Mouse (Mus musculus): Measurements from ENCODE around the gene Ddx49.

The Ddx49 gene

DNA sequence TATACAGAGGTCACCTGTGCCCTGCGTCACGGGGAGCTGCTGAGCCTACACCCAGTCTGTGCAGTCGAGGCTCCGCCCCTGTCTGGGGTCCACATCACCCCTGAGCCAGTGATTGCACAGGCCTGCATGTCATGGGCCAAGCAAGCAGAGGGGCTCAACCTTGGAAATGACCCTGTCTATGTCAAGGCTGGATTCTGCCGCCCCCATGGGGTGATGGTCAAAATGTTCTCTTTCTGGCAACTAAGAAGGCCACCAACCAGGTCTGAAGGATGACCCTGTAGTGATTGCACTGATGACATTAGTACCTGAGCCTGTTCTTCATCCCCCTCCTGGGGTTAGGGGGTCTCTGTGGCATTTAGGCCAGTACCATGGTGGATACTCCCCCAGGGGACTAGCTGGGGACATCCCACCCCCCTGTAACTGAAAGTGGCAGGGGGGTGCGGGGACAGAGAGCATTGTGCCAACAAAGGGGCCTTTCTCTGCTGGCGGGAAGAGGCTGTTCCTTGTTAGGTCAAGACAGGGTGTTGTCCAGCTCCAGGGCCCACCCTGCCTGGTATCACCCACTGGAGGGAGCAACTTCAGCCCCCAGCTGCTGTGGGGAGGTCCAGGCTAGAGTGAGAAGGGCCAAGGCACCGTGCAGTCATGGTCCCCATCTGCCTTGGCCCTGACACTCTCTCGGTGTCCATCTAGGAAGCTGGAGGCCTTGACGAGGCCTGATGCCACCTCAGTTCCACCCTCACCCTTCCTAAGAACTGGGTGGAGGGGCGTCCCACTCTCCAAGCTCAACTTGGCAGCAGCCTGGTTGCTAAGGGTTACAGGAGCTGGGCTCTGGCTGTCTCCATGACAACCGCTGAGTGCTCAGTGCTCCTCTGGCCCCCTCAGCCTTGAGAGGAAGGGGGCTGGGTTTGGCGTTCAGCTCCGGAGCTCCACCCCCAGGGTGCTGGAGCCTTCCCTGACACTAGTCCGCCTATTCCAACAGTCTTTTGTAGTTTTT lies 14.5 kb upstream of the Ddx49 start:
- DNase-seq = peak; percentile 79 to 81

DNA sequence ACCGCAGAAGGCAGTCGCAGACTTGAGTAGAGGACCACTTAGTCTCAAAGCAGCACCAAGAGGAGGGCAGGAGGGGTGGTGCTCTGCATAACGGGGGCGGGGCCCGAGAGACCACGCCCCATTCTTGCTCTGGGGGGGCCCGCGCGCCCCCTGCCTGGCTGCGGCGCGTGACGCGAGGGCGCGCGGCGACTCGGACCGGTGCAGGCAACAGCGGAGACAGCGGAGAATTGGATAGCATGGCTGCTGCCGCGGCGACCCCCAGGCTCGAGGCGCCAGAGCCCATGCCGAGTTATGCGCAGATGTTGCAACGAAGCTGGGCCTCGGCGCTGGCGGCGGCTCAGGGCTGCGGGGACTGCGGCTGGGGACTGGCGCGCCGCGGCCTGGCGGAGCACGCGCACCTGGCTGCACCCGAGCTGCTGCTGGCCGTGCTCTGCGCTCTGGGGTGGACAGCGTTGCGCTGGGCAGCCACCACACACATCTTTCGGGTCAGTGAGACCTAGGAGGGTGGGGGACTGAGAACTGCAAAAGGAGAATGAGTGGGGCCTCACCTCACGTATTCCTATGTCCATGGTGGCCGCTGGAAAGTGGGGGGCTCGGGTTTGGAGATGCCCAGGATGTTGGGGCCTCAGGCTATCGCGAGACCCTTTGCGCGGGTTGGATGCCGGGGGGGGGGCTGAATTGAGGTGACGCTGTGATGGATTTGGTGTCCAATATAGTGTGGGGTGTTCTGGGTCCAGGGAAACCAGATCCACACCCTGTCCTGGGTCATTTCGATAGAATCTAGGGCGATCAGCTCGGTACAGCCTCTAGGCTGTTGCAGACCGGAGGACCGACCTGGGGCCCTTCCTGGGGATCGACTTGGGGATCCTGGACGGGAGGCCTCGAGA lies 13.6 kb upstream of the Ddx49 start, which contains the start of gene Cers1:
Gene Cers1, plus strand, starts transcription at position 152 of the 887 bp plus-strand sequence.
- peak; percentile 79 to 87 for DNase-seq

DNA sequence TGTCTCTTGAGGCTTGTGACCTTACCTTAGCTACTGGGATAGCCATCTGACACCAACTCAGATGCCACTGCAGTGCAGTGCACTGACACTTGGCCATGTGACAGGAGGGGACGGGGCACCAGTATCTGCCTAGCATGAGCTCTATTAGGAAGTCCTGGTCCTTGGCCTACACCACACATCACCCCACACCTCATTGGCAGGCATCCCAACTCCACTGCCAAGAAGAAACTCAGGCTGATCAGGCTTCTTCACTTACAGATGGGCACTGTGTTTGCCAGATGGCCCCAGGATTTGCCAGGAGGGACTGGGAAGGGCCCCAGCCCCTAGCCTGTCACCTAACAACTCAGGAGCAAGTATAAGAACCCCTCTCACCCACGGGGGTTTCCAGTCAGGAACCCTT lies 11.1 kb upstream of the Ddx49 start:
- peak; percentile 66 to 73 for DNase-seq

DNA sequence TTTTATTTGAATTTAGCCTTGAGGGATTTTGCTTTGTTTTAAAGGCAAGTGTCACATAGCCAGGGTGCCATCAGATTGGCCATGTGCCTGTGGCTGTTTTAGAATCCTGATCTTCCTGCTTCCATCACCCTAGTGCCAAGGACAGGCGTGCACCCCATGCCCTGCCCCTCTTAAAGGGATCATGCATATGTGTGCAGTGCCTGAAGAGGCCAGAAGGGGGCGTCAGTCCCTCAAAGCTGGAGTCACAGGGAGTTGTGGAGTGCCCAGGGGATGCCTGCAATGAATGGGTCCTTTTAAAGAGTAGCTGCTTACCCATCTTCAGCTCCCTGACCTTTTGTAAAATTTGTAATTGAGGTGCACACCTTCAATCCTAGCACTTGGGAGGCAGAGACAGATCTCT lies 7.0 kb upstream of the Ddx49 start:
- DNase-seq = peak in 1 of 2 experiments; percentile 72

DNA sequence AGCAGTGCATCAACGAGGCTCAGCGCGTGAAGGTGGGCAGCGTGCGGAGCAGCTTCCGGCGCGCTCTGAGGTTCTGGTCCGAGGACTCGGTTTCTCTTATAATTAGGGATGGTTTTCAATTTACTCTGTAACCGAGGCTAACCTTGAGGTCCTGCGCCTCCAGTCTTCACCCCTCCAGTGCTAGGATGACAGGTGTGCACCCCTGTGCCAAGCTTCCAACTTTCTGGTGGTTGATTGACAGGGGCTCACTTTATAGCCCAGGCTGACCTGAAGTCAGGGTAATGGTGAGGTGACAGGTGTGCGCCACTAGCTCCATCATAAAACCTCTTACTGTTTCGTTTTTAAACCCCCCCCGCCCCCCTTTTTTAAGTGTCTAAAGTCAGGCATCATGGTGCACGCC lies 612 bp upstream of the Ddx49 start:
- DNase-seq = no peak

DNA sequence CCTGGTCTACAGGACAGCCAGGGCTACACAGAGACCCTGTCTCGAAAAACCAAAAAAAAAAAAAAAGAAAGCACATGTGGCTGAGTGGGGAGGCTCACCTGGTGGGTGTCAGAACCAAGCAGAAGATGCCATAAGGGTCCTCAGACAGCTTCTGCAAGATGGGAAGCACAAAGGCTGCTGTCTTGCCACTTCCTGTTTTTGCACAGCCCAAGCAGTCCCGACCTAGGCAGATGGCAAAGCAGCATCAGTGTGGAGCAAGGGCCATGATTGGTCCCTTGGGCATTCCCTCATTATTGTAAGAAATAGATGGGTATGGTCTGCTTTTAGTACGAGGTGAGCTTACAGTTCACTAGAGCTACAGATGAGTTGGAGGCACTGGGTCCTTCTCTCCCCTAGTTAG lies 1.4 kb downstream of the Ddx49 start:
- DNase-seq = no peak

DNA sequence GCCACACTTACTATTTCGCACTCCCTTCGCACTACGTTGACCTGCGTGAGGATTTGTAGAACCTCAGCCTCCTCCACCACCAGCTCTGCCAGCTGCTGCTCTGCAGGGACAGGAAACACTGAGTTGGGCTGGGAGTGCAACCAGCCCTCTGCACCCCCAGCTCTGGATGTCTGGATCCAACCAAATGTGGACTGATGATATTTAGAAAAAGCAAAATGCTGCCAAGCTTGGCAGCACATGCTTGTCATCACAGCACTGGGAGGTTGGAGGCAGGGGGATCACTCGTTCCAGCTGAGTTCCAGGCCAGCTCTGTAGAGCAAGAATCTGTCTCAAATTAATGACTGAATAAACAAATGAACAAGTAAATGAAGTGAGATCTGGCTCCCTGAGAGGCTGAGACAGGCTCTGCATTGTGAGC lies 8.3 kb downstream of the Ddx49 start:
- no peak for DNase-seq

DNA sequence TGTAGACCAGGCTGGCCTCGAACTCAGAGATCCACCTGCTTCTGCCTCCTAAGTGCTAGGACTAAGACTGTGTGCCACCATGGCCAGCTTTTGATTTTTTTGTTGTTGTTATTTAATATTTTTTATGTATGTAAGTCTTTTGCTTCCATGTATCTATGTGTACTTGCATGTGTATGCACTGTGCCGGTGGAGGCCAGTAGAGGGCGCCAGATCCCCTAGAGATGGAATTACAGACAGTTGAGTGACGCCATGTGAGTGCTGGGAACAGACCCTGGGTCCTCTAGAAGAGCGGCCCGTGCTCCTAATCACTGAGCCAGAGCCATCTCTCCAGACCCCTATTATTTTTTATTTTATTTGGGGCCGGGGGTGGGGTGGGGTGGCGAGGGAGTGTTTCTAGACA lies 15.6 kb downstream of the Ddx49 start:
- peak in 1 of 2 experiments; percentile 41 for DNase-seq

DNA sequence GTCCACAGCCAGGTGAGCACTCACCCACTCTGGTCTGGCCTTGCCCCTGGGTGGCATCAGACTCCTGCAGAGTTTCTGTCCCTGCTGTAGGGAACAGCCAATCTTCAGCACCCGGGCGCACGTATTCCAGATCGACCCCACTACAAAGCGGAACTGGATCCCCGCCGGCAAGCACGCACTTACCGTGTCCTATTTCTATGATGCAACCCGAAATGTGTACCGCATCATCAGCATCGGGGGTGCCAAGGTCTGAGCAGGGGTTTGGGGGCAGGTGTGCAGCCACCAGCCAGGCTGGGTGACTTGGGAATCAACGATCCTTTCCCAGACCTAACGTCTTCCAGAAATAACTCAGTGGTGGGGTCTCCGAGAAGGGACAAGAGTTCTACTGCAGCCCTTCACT lies 17.0 kb downstream of the Ddx49 start:
- DNase-seq = no peak

DNA sequence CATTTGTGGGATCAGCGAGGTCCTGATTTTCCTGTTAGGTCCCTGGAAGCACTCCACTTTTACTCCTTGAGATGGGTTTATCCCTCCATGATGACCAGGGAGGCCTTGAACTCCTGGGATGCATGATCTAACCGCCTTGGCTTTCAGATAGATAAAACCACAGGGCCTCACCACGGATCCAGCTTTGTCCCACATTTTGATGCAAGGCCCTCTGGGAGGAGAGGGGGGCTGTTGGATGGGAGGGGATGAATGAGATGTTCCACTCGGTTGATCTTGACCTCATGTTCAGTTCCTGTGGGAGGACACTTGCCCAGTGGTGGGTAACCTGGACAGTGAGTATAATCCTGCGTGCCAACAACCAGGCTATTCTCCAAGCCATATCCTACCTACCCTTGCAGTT lies 17.9 kb downstream of the Ddx49 start:
- DNase-seq = no peak

DNA sequence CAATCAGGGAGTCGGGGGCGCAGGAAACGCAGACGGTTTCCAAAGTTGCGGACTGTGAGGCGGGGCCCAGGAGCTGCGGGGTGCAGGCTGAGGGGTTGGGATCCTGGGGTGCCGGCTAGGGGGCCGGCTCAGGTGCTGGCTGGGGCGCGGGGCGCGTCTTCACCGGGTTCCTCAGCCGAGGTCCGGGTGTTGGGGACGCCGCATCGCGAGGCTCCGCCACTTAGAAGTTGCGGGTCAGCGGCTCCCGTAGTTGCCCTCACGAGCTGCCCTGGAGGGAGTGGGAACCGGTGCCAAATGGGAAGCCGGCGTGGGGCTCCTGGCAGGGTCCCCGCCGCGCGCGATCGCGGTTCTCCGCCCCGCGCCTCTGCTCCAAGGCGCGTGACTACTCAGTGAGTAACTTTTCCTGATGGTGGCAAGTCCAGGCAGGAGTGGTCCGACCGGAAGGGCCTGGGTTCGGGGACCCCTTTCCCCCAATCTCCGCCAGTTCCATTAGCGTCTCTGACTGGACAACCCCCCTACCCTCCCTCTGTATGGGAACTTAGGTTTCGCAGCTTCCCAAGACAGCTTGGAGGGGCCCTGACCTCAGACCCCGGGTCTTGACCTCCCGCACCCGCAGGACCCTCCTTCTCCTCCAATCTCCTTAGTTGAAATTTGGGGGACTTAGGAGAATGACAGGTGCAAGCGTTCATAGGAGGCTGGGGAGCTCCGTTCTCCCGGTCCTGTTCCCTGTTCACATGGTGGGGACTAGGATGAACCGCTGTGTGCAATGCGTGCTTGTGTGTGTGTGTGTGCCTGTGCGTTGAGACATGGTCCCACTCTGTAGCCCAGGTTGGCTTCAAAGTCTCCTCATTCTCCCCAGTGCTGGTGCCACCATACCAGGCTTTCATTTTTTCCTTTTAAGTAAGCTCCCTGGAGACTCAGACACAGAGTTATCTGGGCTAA lies 18.9 kb downstream of the Ddx49 start:
- DNase-seq = peak; percentile 37 to 48

DNA sequence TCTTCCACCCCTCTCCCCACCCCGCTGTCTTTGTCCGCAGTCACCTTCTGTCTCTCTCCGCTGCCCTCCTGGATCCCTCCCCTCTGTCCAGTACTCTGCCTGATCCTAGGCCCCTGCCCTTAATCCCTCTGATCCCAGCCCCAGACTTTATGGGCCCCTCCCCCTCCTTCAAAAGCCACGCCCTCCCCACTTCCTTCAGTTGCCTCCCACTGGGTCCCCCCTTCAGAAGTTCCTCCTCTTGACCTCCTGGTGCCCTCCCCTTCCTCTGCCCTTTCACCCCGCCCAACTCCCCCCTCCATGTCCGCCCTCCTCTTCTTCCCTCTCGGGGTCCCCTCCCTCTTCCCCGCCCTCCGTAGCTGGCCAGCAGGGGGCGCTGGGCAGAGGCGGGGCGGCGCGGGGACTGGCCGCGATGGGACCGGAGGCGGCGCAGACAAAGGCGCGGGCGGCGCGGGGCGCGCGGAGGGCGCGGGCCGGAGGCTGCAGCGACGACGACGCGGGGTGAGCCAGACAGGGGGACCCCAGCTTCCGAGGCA lies 19.6 kb downstream of the Ddx49 start, which contains the start of gene Homer3:
Gene Homer3, plus strand, starts transcription at position 225 of the 533 bp plus-strand sequence.
- DNase-seq = peak; percentile 74 to 85

DNA sequence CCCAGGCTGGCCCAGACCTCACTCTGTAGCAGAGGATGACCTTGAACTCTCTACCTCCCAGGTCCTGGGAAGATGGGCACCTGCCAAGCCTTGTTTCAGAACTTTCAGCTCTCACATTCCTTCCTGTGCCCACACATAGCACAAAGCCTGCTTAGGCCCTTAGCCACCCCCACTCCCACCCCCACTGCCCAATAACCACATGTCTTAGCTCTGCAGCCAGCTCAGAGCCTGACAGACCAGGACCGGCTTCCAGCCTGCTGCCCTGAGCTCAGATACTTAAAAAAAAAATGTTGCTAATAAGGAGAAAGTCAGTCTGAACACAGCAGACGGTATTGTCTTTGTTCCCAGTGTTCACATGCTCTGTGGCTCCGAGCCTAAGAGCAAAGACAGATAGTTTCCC lies 21.3 kb downstream of the Ddx49 start:
- no peak for DNase-seq

DNA sequence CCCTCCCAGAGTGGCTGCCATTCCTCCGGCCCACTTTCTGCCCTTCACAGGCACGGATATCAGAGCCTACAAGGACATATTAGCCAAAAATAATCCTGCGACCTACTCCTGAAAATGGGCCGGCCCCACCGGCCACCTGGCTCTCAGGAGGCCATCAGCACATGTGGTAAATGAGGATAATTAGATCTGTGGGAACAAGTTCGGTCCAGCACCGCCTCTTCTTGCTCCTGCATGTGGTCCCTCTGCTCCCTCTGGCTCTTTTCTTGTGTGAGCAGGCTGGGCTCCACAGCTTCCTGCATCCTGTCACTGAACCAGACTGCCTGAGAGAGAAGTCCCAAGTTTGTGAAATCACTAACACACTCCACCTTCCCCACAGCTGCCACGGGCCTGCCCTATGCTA lies 23.0 kb downstream of the Ddx49 start:
- no peak for DNase-seq

DNA sequence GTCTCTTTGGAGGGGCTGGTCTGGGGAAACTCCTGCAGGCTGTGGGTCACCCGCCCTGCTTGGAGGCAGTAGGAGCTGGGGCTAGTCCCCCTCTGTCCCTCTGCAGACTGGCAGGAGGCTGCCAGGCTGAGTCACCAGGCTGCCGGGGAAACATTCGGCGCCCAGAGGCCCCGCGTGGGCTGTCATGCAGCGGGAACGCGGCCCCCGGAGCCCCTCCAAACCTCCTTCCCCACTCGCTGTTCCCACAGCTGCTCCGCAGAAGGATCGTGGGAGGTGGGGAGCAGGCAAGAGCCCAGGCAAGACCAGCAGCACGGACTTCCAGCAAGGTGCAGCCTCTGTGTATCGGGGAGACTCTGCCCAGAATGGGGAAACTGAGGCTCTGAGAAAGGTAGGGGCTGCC lies 24.1 kb downstream of the Ddx49 start:
- no peak for DNase-seq

DNA sequence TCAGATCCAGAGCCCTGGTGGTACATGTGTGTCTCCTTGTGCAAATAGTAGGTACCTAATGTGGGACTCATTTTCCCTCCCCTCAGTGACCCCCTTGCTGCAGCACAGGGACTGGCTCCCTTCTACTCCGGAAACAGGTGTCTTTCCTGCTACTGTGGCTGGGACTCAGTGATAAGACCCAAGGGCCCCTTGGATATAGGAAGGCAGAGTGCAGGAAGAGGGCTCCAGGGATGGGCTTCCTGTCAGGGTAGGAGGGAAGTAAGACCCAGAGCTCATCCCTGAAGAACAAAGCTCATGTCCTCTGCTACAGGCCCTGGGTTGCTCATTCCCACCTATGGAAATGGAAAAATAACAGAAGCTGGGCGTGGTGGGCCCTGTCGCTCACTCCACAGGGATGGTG lies 25.8 kb downstream of the Ddx49 start:
- no peak for DNase-seq

DNA sequence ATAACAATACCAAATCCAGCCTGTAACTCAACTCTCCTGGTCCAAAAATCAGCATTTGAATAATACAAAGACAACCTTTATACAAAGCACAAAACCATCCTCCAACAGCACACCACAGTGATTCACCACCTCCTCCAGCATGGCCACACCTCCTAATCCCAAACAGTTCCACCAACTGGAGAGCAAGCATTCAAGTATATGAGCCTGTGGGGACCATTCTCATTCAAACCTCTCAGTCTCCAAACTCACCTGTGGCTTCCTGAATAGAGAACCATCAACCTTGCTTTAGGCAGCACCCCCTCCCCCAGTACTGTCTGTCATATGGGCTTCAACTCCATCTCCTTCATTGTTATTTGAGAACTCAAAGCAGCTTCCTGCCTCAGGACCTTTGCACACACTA lies 27.9 kb downstream of the Ddx49 start:
- no peak for DNase-seq

DNA sequence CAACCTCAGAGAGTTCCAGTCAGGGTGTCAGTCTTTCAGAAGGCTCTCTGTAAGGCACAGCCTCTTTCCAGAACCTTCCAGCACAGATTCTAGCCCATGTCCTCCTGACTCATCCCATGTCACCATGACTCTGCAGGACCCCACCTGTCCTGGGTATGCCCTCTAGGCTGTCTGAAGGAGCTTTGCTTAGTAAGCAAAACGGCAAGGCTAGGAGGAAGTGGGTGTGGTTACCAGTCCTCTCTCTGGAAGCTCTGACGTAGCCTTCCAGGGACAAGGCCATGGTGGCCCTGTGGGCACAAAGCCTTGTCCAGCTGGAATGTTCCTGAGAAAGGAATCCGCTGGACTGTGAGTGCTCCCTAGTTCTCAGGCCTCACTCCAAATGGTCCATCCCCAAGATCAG lies 29.3 kb downstream of the Ddx49 start:
- no peak for DNase-seq

DNA sequence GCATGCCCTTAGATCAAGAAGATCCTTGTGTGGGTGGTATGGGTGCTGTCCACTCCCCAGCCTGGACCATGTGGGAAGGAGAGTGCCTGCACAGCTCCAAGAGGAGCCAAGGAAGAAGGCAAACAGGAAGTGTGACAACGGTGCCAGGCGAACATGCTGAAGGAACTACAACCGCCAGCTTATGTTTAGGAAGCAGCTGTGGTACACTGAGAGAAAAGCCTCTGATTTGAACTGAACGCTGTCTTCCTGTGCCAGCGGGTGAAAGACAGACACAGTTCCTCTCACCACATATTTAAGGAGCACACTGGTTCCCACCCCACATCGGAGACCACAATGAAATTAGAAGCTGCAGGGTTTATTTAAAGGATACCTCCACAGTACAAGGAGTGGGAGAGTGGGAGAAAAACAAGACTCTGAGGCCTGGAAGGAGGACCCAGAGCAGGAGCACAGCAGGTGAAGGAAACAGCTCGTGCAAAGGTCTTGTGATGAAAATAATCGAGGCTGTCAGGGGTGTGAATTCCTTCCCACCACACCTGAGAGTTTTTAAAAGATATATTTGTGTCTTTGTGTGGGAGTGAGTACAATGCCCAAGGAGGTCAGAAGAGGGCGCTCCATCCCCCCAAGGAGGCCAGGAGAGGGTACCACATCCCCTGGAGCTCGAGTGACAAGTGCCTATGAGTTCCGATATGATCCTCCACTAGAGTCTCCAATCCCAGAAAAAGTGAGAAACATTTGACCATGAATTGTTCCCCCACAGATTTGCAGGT lies 33.3 kb downstream of the Ddx49 start:
- peak; percentile 26 to 59 for DNase-seq

DNA sequence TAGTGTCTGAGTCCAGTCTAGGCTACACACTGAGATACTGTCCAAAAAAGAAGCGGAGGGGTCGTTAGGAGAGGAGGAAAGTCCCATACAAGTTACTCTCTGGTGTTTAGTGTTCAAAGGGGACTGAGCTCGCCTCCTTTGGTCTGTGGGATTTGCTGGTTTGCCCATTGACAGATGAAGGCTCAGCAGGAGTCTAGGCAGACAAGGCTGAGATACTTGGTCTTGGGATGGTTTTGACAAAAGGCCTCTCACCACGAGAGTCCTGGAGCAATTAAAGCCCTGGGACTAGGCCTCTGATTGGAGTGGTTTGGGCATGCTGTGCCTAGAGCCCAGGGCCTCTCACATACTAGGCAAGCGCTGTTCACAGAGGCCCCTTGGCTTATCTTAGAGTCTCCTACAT lies 34.0 kb downstream of the Ddx49 start:
- DNase-seq = peak in 1 of 2 experiments; percentile 48

DNA sequence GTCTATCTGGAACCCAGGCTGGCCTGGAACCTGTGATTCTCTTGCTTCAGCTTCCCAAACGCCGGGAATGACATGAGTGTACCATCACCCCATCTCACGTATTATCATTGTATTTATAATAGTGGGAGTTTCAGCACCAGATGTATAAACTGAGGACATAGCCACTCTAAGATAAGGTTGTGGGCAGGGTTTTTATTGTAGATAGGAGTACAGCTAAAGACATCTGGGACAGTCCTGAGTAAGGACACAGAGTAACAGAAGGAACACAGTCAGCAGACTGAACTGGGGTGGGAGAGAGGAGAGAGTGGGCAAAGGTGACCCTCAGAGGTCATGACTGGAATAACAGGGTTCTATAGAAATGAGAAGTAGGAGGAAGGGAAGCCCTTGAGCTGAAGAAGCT lies 34.6 kb downstream of the Ddx49 start:
- DNase-seq = no peak

Data from cerebellum, postnatal 14 days (tissue).